Mouse (Mus musculus) c-Kit-positive CD71-positive TER-119-negative erythroid progenitor cells, embryonic 14.5 days (primary cell): ENCODE data around the gene Npcd.

Source experiments
- DNase-seq: peaks from one replicate; pipeline ENCODE4 v3.0.0-alpha.2; 2013; ENCODE audit warnings: low read depth

Npcd gene

DNA sequence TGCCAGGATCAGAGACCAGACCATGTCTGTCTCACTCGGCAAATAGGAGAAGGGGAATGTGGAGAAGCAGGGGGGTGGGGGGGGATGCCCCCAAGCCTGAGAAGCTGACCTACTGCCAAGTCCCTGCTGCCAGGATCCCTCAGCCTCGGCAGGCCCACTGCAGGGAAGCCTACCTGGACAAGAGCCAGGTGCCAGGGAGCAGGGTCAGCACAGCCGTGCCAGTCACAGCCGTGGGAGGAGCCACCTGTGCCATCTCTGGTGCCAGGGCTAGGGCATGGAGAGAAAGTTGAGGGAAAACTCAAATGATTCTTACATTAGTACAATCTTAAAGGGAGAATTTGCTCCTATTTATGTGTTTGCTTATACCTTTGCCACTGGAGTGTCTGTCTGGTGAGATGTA lies 31.7 kb downstream of the Npcd start:
- DNase-seq, result no peak

DNA sequence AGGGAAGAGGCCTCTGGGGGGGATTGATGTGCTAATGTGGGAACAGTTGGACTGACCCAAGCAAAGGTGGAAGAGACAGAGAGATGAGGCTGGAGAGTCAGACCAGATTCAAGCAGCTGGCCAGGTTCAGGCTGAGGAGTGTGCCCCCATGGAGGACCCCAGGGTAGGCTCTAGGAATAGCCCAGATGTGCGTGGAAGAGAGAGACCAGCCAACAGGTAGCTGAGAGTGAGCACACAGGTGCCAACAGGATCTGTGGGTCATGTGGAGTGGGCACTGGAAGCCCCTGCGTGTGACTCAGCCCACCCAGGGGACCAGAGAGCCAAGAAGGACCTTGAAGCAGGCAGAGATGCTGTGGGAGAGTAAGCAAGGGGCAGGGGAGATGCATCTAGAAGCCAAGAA lies 32.4 kb downstream of the Npcd start:
- no peak for DNase-seq

- no peak for DNase-seq
These were observed 33.3 kb downstream of the Npcd start for GRCm38 (mm10) chr15:79800701-79801100.

GRCm38 (mm10) chr15:79798591-79798990 lies 35.4 kb downstream of the Npcd start:
- no peak for DNase-seq

DNA sequence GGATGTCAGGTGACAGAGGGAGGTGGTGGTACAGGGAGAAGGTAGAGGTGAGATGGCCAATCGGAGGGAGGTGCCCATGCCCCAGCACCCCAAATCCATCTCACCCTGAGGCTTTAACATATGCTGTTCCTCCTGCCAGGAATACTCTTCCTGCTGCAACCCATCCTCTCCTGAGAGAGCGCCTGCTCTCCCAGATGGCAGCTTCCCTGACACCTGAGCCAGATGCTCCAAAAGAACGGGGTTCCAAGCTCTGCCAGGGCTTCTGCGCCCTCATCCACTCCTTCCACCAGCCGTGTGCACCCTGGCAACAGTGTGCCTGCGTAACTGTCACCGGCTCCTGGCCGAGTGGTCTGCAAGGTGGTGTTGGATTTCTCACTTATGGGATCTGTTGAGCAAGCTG lies 36.4 kb downstream of the Npcd start:
- DNase-seq, result no peak

GRCm38 (mm10) chr15:79797096-79797495 lies 36.9 kb downstream of the Npcd start:
- DNase-seq, result no peak

DNA sequence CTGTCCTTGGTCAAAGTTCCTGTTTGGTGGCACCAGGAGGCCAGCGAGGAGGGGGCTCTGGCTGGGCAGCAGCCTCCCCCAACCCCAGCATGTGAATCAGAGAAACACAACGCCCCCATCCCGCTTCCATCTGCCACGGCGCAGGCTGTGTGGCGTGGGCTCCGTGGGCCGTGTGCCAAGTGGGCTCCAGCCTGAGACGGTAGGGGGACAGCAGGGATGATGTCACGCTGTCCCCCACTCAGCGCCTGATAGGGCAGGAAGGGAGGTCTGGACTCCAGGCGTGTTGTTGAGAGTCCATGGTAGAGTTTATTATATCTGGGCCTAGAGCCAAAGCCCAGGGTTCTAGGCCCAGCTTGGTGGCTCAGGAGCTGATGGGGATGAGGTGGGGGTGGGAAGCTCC lies 37.8 kb downstream of the Npcd start:
- no peak for DNase-seq

DNA sequence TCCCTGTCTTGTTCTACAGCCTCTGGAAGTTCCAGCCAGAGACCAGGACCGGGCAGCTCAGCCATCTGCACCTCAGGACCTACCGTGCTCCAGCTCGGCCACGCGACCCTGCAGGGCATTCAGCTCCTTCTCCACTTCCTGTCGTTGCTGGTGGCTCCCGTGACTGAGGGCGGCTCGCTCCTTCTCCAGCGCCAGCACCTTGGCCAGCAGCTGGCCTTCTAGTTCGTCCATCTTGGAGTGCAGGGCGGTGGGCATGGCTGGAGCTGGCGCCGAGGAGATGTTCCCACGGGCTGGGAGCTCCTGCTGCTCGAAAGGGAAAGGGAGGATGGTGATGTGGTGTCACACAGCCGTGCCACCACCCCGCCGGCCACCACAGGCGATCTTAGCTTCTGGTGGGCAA lies 39.9 kb downstream of the Npcd start:
- DNase-seq, result no peak

GRCm38 (mm10) chr15:79793076-79793475 lies 41.0 kb downstream of the Npcd start:
- DNase-seq, result no peak

DNA sequence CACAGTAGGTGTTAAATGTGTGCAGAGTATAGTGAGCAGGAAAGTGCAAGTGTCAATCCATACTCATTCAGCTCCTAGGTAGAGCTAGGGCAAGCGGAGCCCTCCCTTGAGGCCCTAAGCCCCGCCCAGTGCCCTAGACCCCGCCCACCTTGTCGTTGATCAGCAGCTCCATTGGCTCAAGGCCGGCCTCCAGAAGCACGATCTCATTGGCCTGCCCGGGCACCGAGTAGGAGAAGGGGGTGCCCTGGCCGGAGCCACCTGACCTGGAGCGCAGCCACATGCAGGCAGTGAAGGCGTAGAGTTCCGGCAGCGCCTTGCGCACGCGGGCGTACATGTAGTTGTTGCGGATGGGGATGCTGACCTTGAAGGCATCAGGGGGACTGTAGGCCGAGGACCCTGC lies 41.6 kb downstream of the Npcd start:
- DNase-seq, result no peak

GRCm38 (mm10) chr15:79791502-79791901 lies 42.5 kb downstream of the Npcd start:
- peak; percentile 62 for DNase-seq

DNA sequence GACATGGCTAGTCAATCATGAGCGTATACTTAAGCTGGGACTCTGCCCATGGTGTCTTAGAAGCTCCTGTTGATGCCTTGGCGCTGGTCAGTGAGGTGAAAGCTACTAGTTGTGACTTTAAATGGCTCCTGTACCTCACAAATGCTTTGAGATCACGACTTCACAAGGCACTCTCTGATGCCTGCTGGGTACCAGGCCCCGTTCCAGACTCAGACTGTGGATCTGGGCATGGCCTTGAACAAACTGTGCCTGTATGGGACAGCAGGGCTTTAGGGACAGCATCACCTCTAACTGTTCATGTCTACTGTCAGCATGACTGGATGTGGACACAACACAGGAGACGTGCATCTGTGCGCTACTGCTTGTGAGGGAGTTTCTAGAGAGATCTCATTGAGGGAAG lies 43.1 kb downstream of the Npcd start:
- DNase-seq, result no peak

DNA sequence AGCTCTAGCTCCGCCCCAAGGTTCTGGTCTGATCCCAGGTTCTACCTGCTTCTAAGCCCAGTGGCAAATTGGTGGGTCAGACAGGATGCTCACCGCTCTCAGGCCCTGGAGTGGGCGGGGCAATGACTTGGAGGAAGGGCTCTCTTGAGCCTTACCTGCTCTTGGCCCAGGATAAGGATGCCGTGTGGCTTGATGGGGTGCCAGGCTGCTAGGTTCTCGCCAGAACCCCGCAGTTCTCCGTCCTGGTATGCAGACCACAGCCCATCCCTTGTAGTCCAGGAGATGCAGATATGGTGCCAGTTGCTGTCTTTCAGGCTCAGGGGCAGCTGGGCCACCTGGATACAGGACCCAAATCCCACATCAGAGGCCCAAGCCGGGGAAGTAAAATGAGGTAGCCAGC lies 43.9 kb downstream of the Npcd start:
- DNase-seq, result no peak

- no peak for DNase-seq
These were observed 46.2 kb downstream of the Npcd start for GRCm38 (mm10) chr15:79787815-79788214.

DNA sequence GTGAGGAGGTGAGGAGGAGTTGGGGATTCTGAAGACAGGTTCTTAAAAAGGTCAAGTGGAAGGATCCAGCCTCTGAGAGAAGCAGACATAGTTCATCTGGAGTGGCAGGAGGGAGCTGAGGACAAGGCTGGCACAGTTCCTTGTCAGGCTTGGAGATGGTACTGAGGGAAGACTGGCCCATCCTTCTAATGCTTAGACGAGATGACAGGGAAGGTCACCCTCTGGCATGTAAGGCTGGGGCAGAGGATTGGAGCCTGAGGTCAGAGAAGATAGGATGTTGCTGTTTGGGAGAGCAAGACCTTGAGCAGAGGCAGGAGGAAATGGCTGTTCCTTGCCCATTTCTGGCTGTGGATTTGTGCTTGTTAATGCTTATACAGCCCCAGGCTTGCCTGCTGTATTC lies 49.0 kb downstream of the Npcd start:
- no peak for DNase-seq

DNA sequence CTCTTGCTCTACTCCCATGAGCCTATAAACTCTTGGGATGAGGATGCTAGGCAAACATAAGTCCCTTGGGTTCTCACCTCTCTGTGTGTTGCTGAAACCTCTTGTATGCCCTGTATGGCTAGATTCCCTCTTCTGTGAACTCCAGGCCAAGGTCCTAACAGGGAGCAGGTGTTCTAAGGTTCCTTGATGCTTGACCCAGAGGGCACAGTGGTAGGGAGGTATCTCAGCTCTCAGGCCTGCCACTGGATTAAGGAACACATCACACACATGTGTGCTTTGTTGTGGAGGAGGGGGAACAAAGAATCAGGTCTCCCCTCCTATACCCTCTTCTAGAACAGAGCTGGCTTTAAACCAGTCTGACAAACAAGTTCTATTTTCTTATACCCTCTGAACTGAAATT lies 56.3 kb downstream of the Npcd start, which contains the start of gene Dnal4:
Gene Dnal4, minus strand, starts transcription at position 101 of the 400 bp plus-strand sequence.
- no peak for DNase-seq

DNA sequence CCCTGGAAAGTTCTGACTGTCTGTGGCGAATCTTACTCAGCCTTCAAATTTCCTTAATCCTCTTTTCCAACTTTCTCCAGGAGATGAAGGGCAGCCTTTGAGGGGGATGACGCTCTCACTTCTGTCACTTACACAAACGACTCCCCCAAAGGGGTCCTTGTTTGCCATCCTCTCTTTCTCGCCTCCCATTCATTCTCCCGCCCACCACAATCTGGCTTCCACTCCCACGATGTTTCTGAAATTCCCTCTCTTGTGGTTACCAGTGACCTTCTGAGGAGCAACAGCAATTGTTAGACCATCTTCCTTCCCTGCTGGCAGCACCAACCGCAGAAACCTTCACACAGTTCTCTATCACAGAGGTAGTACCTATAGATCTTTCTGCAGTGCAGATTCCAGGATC lies 58.4 kb downstream of the Npcd start:
- no peak for DNase-seq

DNA sequence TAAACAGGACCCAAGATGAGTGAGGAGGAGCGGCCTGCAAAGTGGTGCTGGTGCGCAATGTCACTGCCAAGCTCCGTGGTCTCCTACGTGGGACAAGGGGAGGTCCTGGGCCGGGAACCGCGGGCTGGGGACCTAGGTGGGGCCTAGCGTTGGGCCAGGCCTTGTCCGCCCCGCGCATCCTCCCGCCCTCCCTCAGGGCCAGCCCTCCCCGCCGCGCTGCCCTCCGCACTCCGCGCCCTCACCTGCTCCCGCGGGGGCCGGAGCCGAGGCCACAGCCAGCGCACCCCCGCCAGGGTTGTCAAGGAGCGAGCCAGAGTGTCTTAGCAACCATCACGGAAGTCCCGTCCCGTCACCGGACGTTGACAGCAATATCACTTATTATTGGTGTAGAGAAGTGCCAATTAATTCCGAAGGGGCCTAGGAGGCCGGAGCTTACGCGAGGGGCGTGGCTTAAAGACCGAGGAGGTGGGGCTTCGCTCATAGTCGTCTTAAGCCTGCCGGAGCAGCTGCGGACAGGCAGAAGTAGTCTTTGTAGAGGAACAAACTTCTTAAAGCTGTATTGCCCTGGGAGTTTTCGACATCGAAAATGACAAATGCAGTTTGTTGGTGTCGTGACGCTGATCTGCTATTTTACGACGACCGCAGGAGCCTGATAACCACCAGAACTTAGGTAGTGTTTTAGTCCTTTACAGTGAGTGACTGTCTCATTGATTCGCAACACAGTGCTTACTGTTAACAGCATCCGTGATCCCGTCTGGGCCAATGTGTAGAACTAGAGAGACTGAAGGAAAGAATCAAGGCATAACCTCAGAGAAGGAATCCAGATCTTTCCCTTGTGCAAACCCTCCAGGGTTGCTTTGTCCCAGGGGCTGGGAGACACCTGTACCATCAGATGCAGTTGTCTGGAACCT lies 59.7 kb downstream of the Npcd start:
- peak; percentile 95 for DNase-seq

GRCm38 (mm10) chr15:79770629-79771240 lies 63.3 kb downstream of the Npcd start:
- no peak for DNase-seq

DNA sequence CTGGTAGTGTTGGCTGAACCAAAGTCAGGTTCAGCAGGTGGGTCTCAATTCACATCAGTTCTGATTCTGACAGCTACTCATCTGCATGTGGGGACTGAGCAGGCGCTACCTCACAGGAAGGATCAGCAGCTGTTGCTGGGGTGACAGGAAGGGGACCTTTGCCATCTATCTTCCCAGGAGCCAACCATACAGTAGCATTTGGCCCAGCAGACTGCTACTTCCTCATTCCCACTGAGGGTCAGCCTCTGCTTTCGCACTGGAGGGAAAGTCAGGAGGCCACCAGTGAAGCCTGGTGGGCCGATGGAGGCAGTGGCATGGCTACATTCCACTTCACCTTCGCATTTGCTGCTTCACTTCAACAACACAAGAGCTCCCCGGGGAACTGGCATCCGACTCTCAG lies 65.7 kb downstream of the Npcd start:
- DNase-seq, result no peak

- DNase-seq, result no peak
These were observed 66.6 kb downstream of the Npcd start for GRCm38 (mm10) chr15:79767327-79767961.

DNA sequence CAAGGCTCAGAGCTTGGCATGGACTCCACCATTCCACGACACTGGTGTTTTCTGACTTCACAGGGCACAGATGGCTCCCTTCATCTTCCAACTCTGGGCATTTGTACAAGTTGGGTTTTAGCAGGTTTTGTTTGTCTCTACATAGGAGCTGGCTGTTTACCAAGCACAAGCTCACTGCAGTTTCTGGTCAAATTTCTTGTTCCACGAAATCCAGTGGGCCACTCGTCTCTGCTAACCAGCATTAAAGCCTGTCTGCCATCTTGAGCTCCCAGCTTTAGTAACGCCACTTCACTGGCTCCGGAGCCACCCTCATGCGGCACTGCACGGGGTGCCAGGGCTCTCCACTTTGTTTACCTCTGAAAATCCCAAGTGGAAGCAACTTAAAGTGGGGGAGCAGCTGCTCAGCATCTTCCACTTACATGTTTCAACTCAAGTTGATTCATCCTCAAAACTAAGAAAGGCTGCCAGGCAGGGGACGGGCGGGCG lies 67.4 kb downstream of the Npcd start:
- no peak for DNase-seq

GRCm38 (mm10) chr15:79766168-79766567 lies 67.9 kb downstream of the Npcd start:
- DNase-seq, result no peak
